Mouse (Mus musculus): ENCODE measurements around the gene Omg. TPM values are rescaled to one million over a fixed set of nuclear protein-coding genes. Genes with fewer than 3 reads are reported as not detected.

The Omg gene
- total and polyA plus RNA-seq, 3 experiments, result 0.38 TPM; not detected in 2

GRCm38 (mm10) chr11:79521930-79522329 lies 18.0 kb upstream of the Omg start:
- DNase-seq (ENCODE audit: low spot score) (no peak), ATAC-seq (ENCODE audit: extremely low read depth, insufficient number of reproducible peaks, low FRiP score, poor library complexity, severe bottlenecking) (no peak)
- 0 out of 2 replicates have a peak, but pooled peaks cover 3% of the 10 kb centered on the region for H3K4me1 ChIP-seq (ENCODE audit: insufficient read depth, low read depth, low read length)
- H3K36me3 ChIP-seq (replicated peaks), result peaks cover 8% of the 10 kb centered on the region
- H3K9me3 ChIP-seq (replicated peaks), result no peaks in the 10 kb centered on the region
- no peak overlapping the region for H3K4me3 ChIP-seq (ENCODE audit: low read depth, low read length)
- no peaks in the 10 kb centered on the region for H3K27me3 ChIP-seq (ENCODE audit: insufficient read depth, low read length)
- TF ChIP-seq GATA1 (IDR thresholded peaks at IDR 0.05; ENCODE audit: borderline replicate concordance, low read length) (no peak), GATA2 (IDR thresholded peaks at IDR 0.05; ENCODE audit: borderline replicate concordance, low read depth, low read length) (no peak), POLR2AphosphoS5 (IDR thresholded peaks at IDR 0.05; ENCODE audit: insufficient replicate concordance, low read depth, low read length) (no peak), CTCF (IDR thresholded peaks at IDR 0.05; ENCODE audit: low read depth, low read length) (no peak)

- Histone ChIP-seq H3K27me3 (ENCODE audit: insufficient read depth, low read length) (no peaks in the 10 kb centered on the region), H3K9me3 (replicated peaks) (no peaks in the 10 kb centered on the region), H3K36me3 (replicated peaks) (peaks cover 10% of the 10 kb centered on the region), H3K4me1 (ENCODE audit: insufficient read depth, low read depth, low read length) (0 out of 2 replicates have a peak, but pooled peaks cover 3% of the 10 kb centered on the region), H3K4me3 (ENCODE audit: low read depth, low read length) (no peak overlapping the region)
- no peak for TF ChIP-seq CTCF (IDR thresholded peaks at IDR 0.05; ENCODE audit: low read depth, low read length)
- TF ChIP-seq TAL1 (conservative IDR thresholded peaks at IDR 0.05; ENCODE audit: low read depth, low read length), result no peak
- TF ChIP-seq POLR2AphosphoS5 (IDR thresholded peaks at IDR 0.05; ENCODE audit: insufficient replicate concordance, low read depth, low read length), result no peak
- no peak for TF ChIP-seq GATA1 (IDR thresholded peaks at IDR 0.05; ENCODE audit: borderline replicate concordance, low read length)
- ATAC-seq (ENCODE audit: extremely low read depth, insufficient number of reproducible peaks, low FRiP score, poor library complexity, severe bottlenecking) (no peak), DNase-seq (ENCODE audit: low spot score) (no peak)
Measured at GRCm38 (mm10) chr11:79520772-79521171, 16.9 kb upstream of the Omg start.

- ATAC-seq (ENCODE audit: extremely low read depth, insufficient number of reproducible peaks, low FRiP score, poor library complexity, severe bottlenecking) (peak; percentile 45; the same call in 1 of the 2 replicates), DNase-seq (ENCODE audit: low spot score) (peak; percentile 21)
- Histone ChIP-seq H3K4me1 (ENCODE audit: insufficient read depth, low read depth, low read length) (0 out of 2 replicates have a peak, but pooled peaks cover 3% of the 10 kb centered on the region), H3K27me3 (ENCODE audit: insufficient read depth, low read length) (no peaks in the 10 kb centered on the region), H3K4me3 (ENCODE audit: low read depth, low read length) (no peak overlapping the region), H3K36me3 (replicated peaks) (peaks cover 17% of the 10 kb centered on the region), H3K9me3 (replicated peaks) (no peaks in the 10 kb centered on the region)
- TF ChIP-seq GATA2 (IDR thresholded peaks at IDR 0.05; ENCODE audit: borderline replicate concordance, low read depth, low read length) (no peak), POLR2AphosphoS5 (IDR thresholded peaks at IDR 0.05; ENCODE audit: insufficient replicate concordance, low read depth, low read length) (no peak), CTCF (IDR thresholded peaks at IDR 0.05; ENCODE audit: low read depth, low read length) (no peak)
Measured at GRCm38 (mm10) chr11:79519878-79520291, 16.0 kb upstream of the Omg start.

GRCm38 (mm10) chr11:79519299-79519698 lies 15.4 kb upstream of the Omg start:
- no peak for TF ChIP-seq GATA2 (IDR thresholded peaks at IDR 0.05; ENCODE audit: borderline replicate concordance, low read depth, low read length)
- no peaks in the 10 kb centered on the region for H3K27me3 ChIP-seq (ENCODE audit: insufficient read depth, low read length)
- no peaks in the 10 kb centered on the region for H3K9me3 ChIP-seq (replicated peaks)
- DNase-seq (ENCODE audit: low spot score) (no peak), ATAC-seq (ENCODE audit: extremely low read depth, insufficient number of reproducible peaks, low FRiP score, poor library complexity, severe bottlenecking) (no peak)
- no peak overlapping the region for H3K4me3 ChIP-seq (ENCODE audit: low read depth, low read length)
- 0 out of 2 replicates have a peak, but pooled peaks cover 3% of the 10 kb centered on the region for H3K4me1 ChIP-seq (ENCODE audit: insufficient read depth, low read depth, low read length)
- H3K36me3 ChIP-seq (replicated peaks), result peaks cover 18% of the 10 kb centered on the region

- H3K4me3 ChIP-seq (ENCODE audit: low read depth, low read length), result no peak overlapping the region
- ATAC-seq (ENCODE audit: extremely low read depth, insufficient number of reproducible peaks, low FRiP score, poor library complexity, severe bottlenecking), result no peak
- H3K27me3 ChIP-seq (ENCODE audit: insufficient read depth, low read length), result no peaks in the 10 kb centered on the region
- TF ChIP-seq GATA1 (IDR thresholded peaks at IDR 0.05; ENCODE audit: borderline replicate concordance, low read length), result no peak
- TF ChIP-seq TAL1 (conservative IDR thresholded peaks at IDR 0.05; ENCODE audit: low read depth, low read length), result no peak
- TF ChIP-seq GATA2 (IDR thresholded peaks at IDR 0.05; ENCODE audit: borderline replicate concordance, low read depth, low read length), result no peak
- TF ChIP-seq POLR2AphosphoS5 (IDR thresholded peaks at IDR 0.05; ENCODE audit: insufficient replicate concordance, low read depth, low read length), result no peak
- no peak for TF ChIP-seq CTCF (IDR thresholded peaks at IDR 0.05; ENCODE audit: low read depth, low read length)
- no peak for DNase-seq (ENCODE audit: low spot score)
- no peaks in the 10 kb centered on the region for H3K9me3 ChIP-seq (replicated peaks)
- H3K4me1 ChIP-seq (ENCODE audit: insufficient read depth, low read depth, low read length), result 0 out of 2 replicates have a peak, but pooled peaks cover 2% of the 10 kb centered on the region
- peaks cover 17% of the 10 kb centered on the region for H3K36me3 ChIP-seq (replicated peaks)
Measured at GRCm38 (mm10) chr11:79515798-79516197, 11.9 kb upstream of the Omg start.

- no peak for ATAC-seq (ENCODE audit: extremely low read depth, insufficient number of reproducible peaks, low FRiP score, poor library complexity, severe bottlenecking)
- H3K9me3 ChIP-seq (replicated peaks), result no peaks in the 10 kb centered on the region
- no peaks in the 10 kb centered on the region for H3K4me1 ChIP-seq (ENCODE audit: insufficient read depth, low read depth, low read length)
- DNase-seq (ENCODE audit: low spot score), result no peak
- no peaks in the 10 kb centered on the region for H3K27me3 ChIP-seq (ENCODE audit: insufficient read depth, low read length)
- peaks cover 17% of the 10 kb centered on the region for H3K36me3 ChIP-seq (replicated peaks)
- no peak overlapping the region for H3K4me3 ChIP-seq (ENCODE audit: low read depth, low read length)
- TF ChIP-seq TAL1 (conservative IDR thresholded peaks at IDR 0.05; ENCODE audit: low read depth, low read length), result no peak
- no peak for TF ChIP-seq GATA1 (IDR thresholded peaks at IDR 0.05; ENCODE audit: borderline replicate concordance, low read length)
- TF ChIP-seq CTCF (IDR thresholded peaks at IDR 0.05; ENCODE audit: low read depth, low read length), result no peak
- no peak for TF ChIP-seq POLR2AphosphoS5 (IDR thresholded peaks at IDR 0.05; ENCODE audit: insufficient replicate concordance, low read depth, low read length)
- no peak for TF ChIP-seq GATA2 (IDR thresholded peaks at IDR 0.05; ENCODE audit: borderline replicate concordance, low read depth, low read length)
Measured at GRCm38 (mm10) chr11:79515331-79515730, 11.4 kb upstream of the Omg start.

- Histone ChIP-seq H3K4me1 (ENCODE audit: insufficient read depth, low read depth, low read length) (no peaks in the 10 kb centered on the region), H3K9me3 (replicated peaks) (no peaks in the 10 kb centered on the region), H3K36me3 (replicated peaks) (peaks cover 17% of the 10 kb centered on the region), H3K27me3 (ENCODE audit: insufficient read depth, low read length) (no peaks in the 10 kb centered on the region), H3K4me3 (ENCODE audit: low read depth, low read length) (no peak overlapping the region)
- TF ChIP-seq GATA1 (IDR thresholded peaks at IDR 0.05; ENCODE audit: borderline replicate concordance, low read length) (no peak), TAL1 (conservative IDR thresholded peaks at IDR 0.05; ENCODE audit: low read depth, low read length) (no peak), CTCF (IDR thresholded peaks at IDR 0.05; ENCODE audit: low read depth, low read length) (no peak), POLR2AphosphoS5 (IDR thresholded peaks at IDR 0.05; ENCODE audit: insufficient replicate concordance, low read depth, low read length) (no peak), GATA2 (IDR thresholded peaks at IDR 0.05; ENCODE audit: borderline replicate concordance, low read depth, low read length) (no peak)
- DNase-seq (ENCODE audit: low spot score) (no peak), ATAC-seq (ENCODE audit: extremely low read depth, insufficient number of reproducible peaks, low FRiP score, poor library complexity, severe bottlenecking) (no peak)
Measured at GRCm38 (mm10) chr11:79511970-79512369, 8.1 kb upstream of the Omg start.
